Mouse (Mus musculus) liver, embryonic 14.5 days (tissue): ENCODE measurements around the gene Sptbn1. TPM values are rescaled to one million over a fixed set of nuclear protein-coding genes. Genes with fewer than 3 reads are reported as not detected.

ENCODE experiments used
- ATAC-seq: fragments of 200-750 bp; cut with Nextera tagmentation; 2 replicates; pipeline ENCODE4 v1.8.0; 2017; ENCODE audit warnings: moderate number of reproducible peaks, mild to moderate bottlenecking, moderate library complexity; ENCODE audit not compliant: insufficient read depth
- DNase-seq, 3 experiments: peaks; one replicate each; pipeline ENCODE4 v3.0.0-alpha.2; 2012 to 2013; ENCODE audit warnings: low read depth in 3 of 3, low spot score in 3 of 3
- H3K27ac ChIP-seq: fragments of 300-500 bp; sonication (generic); 2 replicates; pipeline ENCODE4 v1.5.1; 2014; ENCODE audit warnings: moderate library complexity, mild to moderate bottlenecking, control low read depth, inconsistent platforms
- H3K27me3 ChIP-seq: fragments of 300-500 bp; sonication (generic); 2 replicates; pipeline ENCODE4 v1.6.1; 2014; ENCODE audit warnings: mild to moderate bottlenecking, low read length, moderate library complexity; ENCODE audit not compliant: control insufficient read depth, insufficient read depth
- H3K36me3 ChIP-seq: fragments of 300-500 bp; sonication (generic); replicated peaks from 2 replicates; pipeline ENCODE4 v1.6.1; 2014; ENCODE audit warnings: low read depth; ENCODE audit not compliant: control insufficient read depth, insufficient read depth
- H3K4me1 ChIP-seq, 2 experiments: fragments of 200-500 bp in 1 of 2; fragments of 300-500 bp in 1 of 2; sonication (generic) in 1 of 2; replicated peaks; 2 replicates each; pipeline ENCODE4 v1.6.1; 2012 to 2014; ENCODE audit warnings: antibody characterized with exemption in 1 of 2, inconsistent platforms in 1 of 2, low read length in 1 of 2; ENCODE audit not compliant: control insufficient read depth in 2 of 2, insufficient read depth in 2 of 2
- H3K4me2 ChIP-seq: fragments of 300-500 bp; sonication (generic); 2 replicates; pipeline ENCODE4 v1.6.1; 2014; ENCODE audit warnings: low read depth, mild to moderate bottlenecking, control low read depth, moderate library complexity
- H3K4me3 ChIP-seq, 2 experiments: fragments of 200-500 bp in 1 of 2; fragments of 300-500 bp in 1 of 2; sonication (generic) in 1 of 2; 2 replicates each; pipeline ENCODE4 v1.5.1; 2012 to 2014; ENCODE audit warnings: low read depth in 2 of 2, low read length in 2 of 2, mild to moderate bottlenecking in 2 of 2, control low read depth in 1 of 2, inconsistent platforms in 1 of 2, moderate library complexity in 1 of 2; ENCODE audit not compliant: insufficient read depth in 1 of 2
- H3K9ac ChIP-seq: fragments of 300-500 bp; sonication (generic); replicated peaks from 2 replicates; pipeline ENCODE4 v1.6.1; 2014; ENCODE audit warnings: mild to moderate bottlenecking, control low read depth, moderate library complexity
- H3K9me3 ChIP-seq: fragments of 300-500 bp; sonication (generic); 2 replicates; pipeline ENCODE4 v1.6.1; 2016; ENCODE audit warnings: low read length, mixed read lengths; ENCODE audit not compliant: control insufficient read depth
- CTCF ChIP-seq: IDR thresholded peaks from 2 replicates; pipeline ENCODE4 v1.5.1; 2016; ENCODE audit warnings: antibody characterized with exemption, low read depth, control low read depth
- EP300 ChIP-seq: IDR thresholded peaks from 2 replicates; pipeline ENCODE4 v1.6.1; 2016; ENCODE audit warnings: antibody characterized with exemption, low read depth
- WGBS: fragments of 180-500 bp; shearing (Covaris S2); extraction: QIAGEN DNeasy Blood & Tissue Kit; methylation state at CpG from one replicate; pipeline ENCODE4 v1.1.7; 2014; ENCODE audit not compliant: insufficient replicate concordance; 5-methylcytosine and 5-hydroxymethylcytosine counted together
- polyA plus RNA-seq, 2 experiments: library from polyadenylated mRNA; depleted of rRNA in 1 of 2; stranded (reverse) in 1 of 2; unstranded in 1 of 2; fragments of >200 nt; fragmentation: Nextera tagmentation in 1 of 2; extraction: Ambion mirVana in 1 of 2; gene quantifications; 2 replicates each; pipeline versions ENCODE4 v1.2.1 to v1.2.3; 2012 to 2014

Sptbn1 gene
- polyA plus RNA-seq, 2 experiments, result 9.6 to 14.4 TPM

GRCm38 (mm10) chr11:30095212-30095773 is 172.7 kb downstream of the Sptbn1 start:
- TF ChIP-seq EP300, result no peak
- no peak for TF ChIP-seq CTCF
- H3K4me3 ChIP-seq, result no peak overlapping the region
- H3K27me3 ChIP-seq, result no peaks in the 10 kb centered on the region
- H3K4me1 ChIP-seq, result no peaks in the 10 kb centered on the region
- no peak overlapping the region for H3K9ac ChIP-seq
- WGBS, result 39% methylated on average over 6 of the region's 6 CpGs
- no peaks in the 10 kb centered on the region for H3K9me3 ChIP-seq
- ATAC-seq (no peak), DNase-seq (no peak)
- H3K27ac ChIP-seq, result no peak overlapping the region
- H3K4me2 ChIP-seq, result no peak overlapping the region
- no peaks in the 10 kb centered on the region for H3K36me3 ChIP-seq

DNA sequence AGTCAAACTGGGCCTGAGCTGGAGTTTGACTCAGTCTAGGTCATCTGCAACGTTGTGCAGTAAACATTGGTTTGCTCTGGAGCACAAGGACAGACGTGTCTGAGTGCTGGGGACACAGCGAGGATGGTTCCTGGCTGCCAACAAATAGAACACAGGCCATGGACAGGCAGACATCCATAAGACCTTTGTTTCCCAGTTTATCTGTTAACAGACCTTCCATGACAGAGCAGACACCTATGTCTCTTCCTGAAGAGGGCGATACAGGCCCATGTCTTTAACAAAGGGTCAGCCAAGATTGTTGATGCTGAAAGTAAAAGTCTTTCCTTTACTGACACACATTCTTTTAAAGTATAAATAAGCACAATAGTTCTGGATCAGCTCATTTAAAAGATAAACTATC is 176.1 kb downstream of the Sptbn1 start:
- no peak for ATAC-seq

DNA sequence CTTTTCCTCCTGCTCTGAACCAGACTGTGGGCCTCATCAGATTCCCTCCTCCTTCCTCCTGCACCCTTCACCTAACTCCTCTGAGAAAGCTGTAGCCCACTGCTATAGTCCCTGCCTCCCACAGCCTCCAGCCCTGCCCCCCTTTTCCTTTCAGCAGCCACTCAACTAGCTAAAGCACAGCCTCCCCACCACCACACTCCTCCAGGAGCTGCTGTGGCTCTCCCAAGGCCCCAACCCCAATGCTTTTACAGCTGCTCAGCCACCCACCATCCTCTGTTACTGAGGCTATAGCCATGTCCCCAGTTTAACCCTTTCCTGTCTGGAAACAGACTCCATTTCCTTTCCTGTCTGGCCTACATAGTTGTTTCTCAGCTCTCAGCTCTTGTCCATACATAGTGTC is 182.9 kb downstream of the Sptbn1 start:
- ATAC-seq (no peak), DNase-seq (no peak)
- H3K27me3 ChIP-seq, result no peaks in the 10 kb centered on the region
- no peaks in the 10 kb centered on the region for H3K9me3 ChIP-seq
- H3K9ac ChIP-seq, result no peak overlapping the region
- H3K36me3 ChIP-seq, result no peaks in the 10 kb centered on the region
- no peak overlapping the region for H3K4me2 ChIP-seq
- TF ChIP-seq EP300 (no peak), CTCF (no peak)
- no peak overlapping the region for H3K4me3 ChIP-seq
- H3K27ac ChIP-seq, result no peak overlapping the region
- H3K4me1 ChIP-seq, result no peaks in the 10 kb centered on the region

More for the DNA sequence above, 176.1 kb downstream of the Sptbn1 start:
- Histone ChIP-seq H3K4me1 (no peaks in the 10 kb centered on the region), H3K36me3 (no peaks in the 10 kb centered on the region), H3K27ac (no peak overlapping the region), H3K9me3 (no peaks in the 10 kb centered on the region), H3K9ac (no peak overlapping the region), H3K27me3 (no peaks in the 10 kb centered on the region), H3K4me2 (no peak overlapping the region), H3K4me3 (no peak overlapping the region)
- no peak for TF ChIP-seq EP300
- TF ChIP-seq CTCF, result peak; percentile 50
- DNase-seq, result peak in 1 of 3 experiments; percentile 22
- 36% methylated on average over 4 of the region's 4 CpGs for WGBS

DNA sequence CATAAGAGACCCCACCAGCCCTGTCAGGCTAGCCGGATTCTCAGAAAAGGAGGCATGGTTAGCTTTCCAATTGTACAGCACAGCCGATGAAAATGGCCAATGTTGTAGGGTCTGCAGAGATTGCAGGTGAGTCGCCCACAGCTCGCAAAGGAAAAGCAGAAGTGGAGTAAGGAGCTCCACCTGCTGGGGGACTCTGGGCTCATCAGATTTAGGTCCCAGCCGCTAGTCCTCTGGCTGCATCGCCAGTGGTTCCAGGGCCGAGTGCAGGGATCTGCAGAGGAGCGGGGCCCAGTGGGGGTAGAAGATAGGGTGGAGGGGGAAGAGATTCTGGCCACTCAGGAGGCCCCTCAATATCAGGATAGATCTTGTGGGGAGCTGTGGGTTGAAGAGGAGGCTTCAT is 210.7 kb downstream of the Sptbn1 start:
- ATAC-seq, result no peak
- no peaks in the 10 kb centered on the region for H3K9me3 ChIP-seq
- TF ChIP-seq EP300, result no peak
- TF ChIP-seq CTCF, result peak; percentile 48

More for the DNA sequence above, 210.7 kb downstream of the Sptbn1 start:
- WGBS, result 30% methylated on average over 8 of the region's 8 CpGs
- Histone ChIP-seq H3K4me1 (no peaks in the 10 kb centered on the region), H3K36me3 (no peaks in the 10 kb centered on the region), H3K9ac (no peak overlapping the region), H3K27me3 (no peaks in the 10 kb centered on the region), H3K4me3 (no peak overlapping the region), H3K4me2 (no peak overlapping the region), H3K27ac (no peak overlapping the region)
- no peak for DNase-seq

Other genes with a start within 250 kb of the Sptbn1 start
- gene Eml6, start 242.1 kb downstream of the Sptbn1 start, polyA plus RNA-seq (2012; rRNA removed), result 0.09 TPM in 2 replicates
- 0.55 TPM in 1 of 2 replicates, not detected in the other for gene Eml6, start 242.1 kb downstream of the Sptbn1 start, polyA plus RNA-seq (2014; fragmentation: Nextera tagmentation; extraction: Ambion mirVana)
- not detected in 2 replicates for gene 4930505A04Rik, start 203.7 kb upstream of the Sptbn1 start, polyA plus RNA-seq (2012; rRNA removed)
- not detected in 2 replicates for gene 4930505A04Rik, start 203.7 kb upstream of the Sptbn1 start, polyA plus RNA-seq (2014; fragmentation: Nextera tagmentation; extraction: Ambion mirVana)